Mouse (Mus musculus) MEL (cell line): Measurements from ENCODE around the gene Rpia. TPM values are rescaled to one million over a fixed set of nuclear protein-coding genes. Genes with fewer than 3 reads are reported as not detected.

Experiments used
- DNase-seq: peaks from one replicate; pipeline ENCODE4 v3.0.0; 2011; ENCODE audit warnings: low read depth, low spot score
- H3K27ac ChIP-seq: 2 replicates; pipeline ENCODE4 v1.5.1; 2012; ENCODE audit warnings: low read depth, mild to moderate bottlenecking, control low read depth, low read length, moderate library complexity; ENCODE audit not compliant: control insufficient read depth
- H3K27me3 ChIP-seq, 2 experiments: fragments of 150-350 bp in 1 of 2; sonication (generic) in 1 of 2; 2 replicates each; pipeline ENCODE4 v1.6.1; 2012; ENCODE audit warnings: low read length in 2 of 2, mild to moderate bottlenecking in 2 of 2, improper control_type of control experiment in 1 of 2, moderate library complexity in 1 of 2; ENCODE audit not compliant: insufficient read depth in 2 of 2, control insufficient read depth in 1 of 2
- H3K36me3 ChIP-seq, 2 experiments: 2 replicates each; pipeline ENCODE4 v1.6.1; 2012 to 2014; ENCODE audit warnings: low read length in 2 of 2, improper control_type of control experiment in 1 of 2, inconsistent platforms in 1 of 2, mild to moderate bottlenecking in 1 of 2; ENCODE audit not compliant: insufficient read depth in 2 of 2, control insufficient read depth in 1 of 2
- H3K4me1 ChIP-seq, 2 experiments: fragments of 150-350 bp in 1 of 2; sonication (generic) in 1 of 2; 2 replicates each; pipeline ENCODE4 v1.6.1; 2012; ENCODE audit warnings: low read length in 2 of 2, improper control_type of control experiment in 1 of 2, mild to moderate bottlenecking in 1 of 2; ENCODE audit not compliant: insufficient read depth in 2 of 2, control insufficient read depth in 1 of 2
- H3K4me3 ChIP-seq, 2 experiments: fragments of 150-350 bp in 1 of 2; sonication (generic) in 1 of 2; 2 replicates each; pipeline ENCODE4 v1.5.1; 2012; ENCODE audit warnings: low read depth in 2 of 2, low read length in 2 of 2, mild to moderate bottlenecking in 2 of 2, moderate library complexity in 2 of 2, control low read depth in 1 of 2, improper control_type of control experiment in 1 of 2; ENCODE audit not compliant: control insufficient read depth in 1 of 2, insufficient read depth in 1 of 2
- H3K79me2 ChIP-seq: 2 replicates; pipeline ENCODE4 v1.6.1; 2012; ENCODE audit warnings: mild to moderate bottlenecking, low read length, moderate library complexity; ENCODE audit not compliant: control insufficient read depth, poor library complexity, insufficient read depth
- H3K9ac ChIP-seq: 2 replicates; pipeline ENCODE4 v1.6.1; 2012; ENCODE audit warnings: low read depth, mild to moderate bottlenecking, control low read depth, low read length, moderate library complexity; ENCODE audit not compliant: control insufficient read depth, poor library complexity, severe bottlenecking
- H3K9me3 ChIP-seq: fragments of 150-350 bp; sonication (generic); replicated peaks from 2 replicates; pipeline ENCODE4 v1.6.1; 2012; ENCODE audit warnings: mild to moderate bottlenecking, low read length, improper control_type of control experiment, moderate library complexity; ENCODE audit not compliant: insufficient read depth
- BHLHE40 ChIP-seq: IDR thresholded peaks from 2 replicates; pipeline ENCODE4 v1.6.1; 2012; ENCODE audit warnings: low read depth, mild to moderate bottlenecking, inconsistent platforms, low read length, improper control_type of control experiment, borderline replicate concordance
- CHD1 ChIP-seq: IDR thresholded peaks from 2 replicates; pipeline ENCODE4 v1.6.1; 2012; ENCODE audit warnings: low read depth, mild to moderate bottlenecking, inconsistent platforms, low read length, improper control_type of control experiment
- ELF1 ChIP-seq: IDR thresholded peaks from 2 replicates; pipeline ENCODE4 v1.6.1; 2014; ENCODE audit warnings: low read depth, mild to moderate bottlenecking, inconsistent platforms, low read length, improper control_type of control experiment, moderate library complexity
- EP300 ChIP-seq, 2 experiments: IDR thresholded peaks; 2 replicates each; pipeline ENCODE4 v1.6.1; 2011; ENCODE audit warnings: improper control_type of control experiment in 2 of 2, low read length in 2 of 2, low read depth in 1 of 2, mild to moderate bottlenecking in 1 of 2
- GABPA ChIP-seq: IDR thresholded peaks from 2 replicates; pipeline ENCODE4 v1.6.1; 2012; ENCODE audit warnings: low read depth, mild to moderate bottlenecking, inconsistent platforms, low read length, improper control_type of control experiment, moderate library complexity
- GATA1 ChIP-seq: IDR thresholded peaks from 2 replicates; pipeline ENCODE4 v1.6.1; 2011; ENCODE audit warnings: low read depth, low read length, improper control_type of control experiment
- HCFC1 ChIP-seq: IDR thresholded peaks from 2 replicates; pipeline ENCODE4 v1.6.1; 2012; ENCODE audit warnings: low read depth, mild to moderate bottlenecking, inconsistent platforms, low read length, improper control_type of control experiment, moderate library complexity
- MAZ ChIP-seq: IDR thresholded peaks from 2 replicates; pipeline ENCODE4 v1.6.1; 2012; ENCODE audit warnings: low read depth, mild to moderate bottlenecking, inconsistent platforms, low read length, improper control_type of control experiment
- NELFE ChIP-seq: IDR thresholded peaks from 2 replicates; pipeline ENCODE4 v1.6.1; 2011; ENCODE audit warnings: low read depth, low read length, improper control_type of control experiment
- POLR2A ChIP-seq, 2 experiments: IDR thresholded peaks; 2 replicates each; pipeline ENCODE4 v1.6.1; 2011 to 2012; ENCODE audit warnings: low read length in 2 of 2, mild to moderate bottlenecking in 2 of 2, control low read depth in 1 of 2, improper control_type of control experiment in 1 of 2, low read depth in 1 of 2, moderate library complexity in 1 of 2; ENCODE audit not compliant: control insufficient read depth in 1 of 2, insufficient read depth in 1 of 2, poor library complexity in 1 of 2
- POLR2AphosphoS2 ChIP-seq: IDR thresholded peaks from 2 replicates; pipeline ENCODE4 v1.6.1; 2011; ENCODE audit warnings: low read length, improper control_type of control experiment
- RCOR1 ChIP-seq: IDR thresholded peaks from 2 replicates; pipeline ENCODE4 v1.6.1; 2012; ENCODE audit warnings: low read depth, mild to moderate bottlenecking, inconsistent platforms, low read length, improper control_type of control experiment
- TBP ChIP-seq: IDR thresholded peaks from 2 replicates; pipeline ENCODE4 v1.8.0; 2011; ENCODE audit warnings: low read depth, low read length, improper control_type of control experiment
- TCF12 ChIP-seq: IDR thresholded peaks from 2 replicates; pipeline ENCODE4 v1.6.1; 2014; ENCODE audit warnings: low read depth, mild to moderate bottlenecking, inconsistent platforms, low read length, improper control_type of control experiment, moderate library complexity
- UBTF ChIP-seq: IDR thresholded peaks from 2 replicates; pipeline ENCODE4 v1.6.1; 2012; ENCODE audit warnings: low read depth, mild to moderate bottlenecking, inconsistent platforms, low read length, improper control_type of control experiment, moderate library complexity, borderline replicate concordance; ENCODE audit not compliant: insufficient read depth
- USF2 ChIP-seq, 2 experiments: IDR thresholded peaks; 2 replicates each; pipeline ENCODE4 v1.6.1; 2011 to 2012; ENCODE audit warnings: improper control_type of control experiment in 2 of 2, low read length in 2 of 2, borderline replicate concordance in 1 of 2, inconsistent platforms in 1 of 2, low read depth in 1 of 2, mild to moderate bottlenecking in 1 of 2; ENCODE audit not compliant: insufficient read depth in 1 of 2
- polyA plus RNA-seq, 2 experiments: library from polyadenylated mRNA; stranded (reverse) in 1 of 2; unstranded in 1 of 2; fragments of >175 nt in 1 of 2; fragments of >200 nt in 1 of 2; gene quantifications; 2 replicates each; pipeline versions ENCODE4 v1.2.1 to v1.2.4; 2012; ENCODE audit warnings: low replicate concordance in 2 of 2, low read depth in 1 of 2; ENCODE audit not compliant: insufficient read length in 2 of 2, insufficient read depth in 1 of 2, missing spikeins in 1 of 2
- total RNA-seq: library from RNA; depleted of rRNA; stranded (reverse); fragments of 300-350 nt; gene quantifications from 2 replicates; pipeline ENCODE4 v1.2.3, GENCODE M21; 2012

The Rpia gene
- total and polyA plus RNA-seq, 3 experiments = 93.4 to 238 (median 180) TPM

DNA sequence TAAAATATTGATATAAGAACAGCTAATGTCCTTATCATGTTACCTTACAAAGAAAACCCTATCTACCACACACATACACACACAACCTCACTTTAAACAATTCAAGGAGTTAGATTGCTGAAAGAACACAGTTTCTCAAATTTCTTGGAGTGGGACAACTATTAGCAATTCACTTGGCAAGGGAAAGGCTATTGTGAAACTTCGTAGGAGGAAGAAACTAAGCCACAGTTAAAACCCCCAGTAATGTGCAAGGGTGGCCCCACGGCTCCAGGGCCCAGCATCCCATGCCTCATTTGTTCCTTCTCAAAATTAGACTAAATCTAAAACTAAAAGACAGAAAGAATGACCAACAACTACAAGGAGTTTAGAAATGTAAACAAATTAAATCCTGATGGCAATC, 4.5 kb downstream of the Rpia start:
- Histone ChIP-seq H3K27me3 (no peaks in the 10 kb centered on the region), H3K9ac (peak overlapping the region; percentile 39), H3K27ac (peak overlapping the region; percentile 52), H3K79me2 (peaks cover 54% of the 10 kb centered on the region), H3K4me3 (no peak overlapping the region; a peak in 1 of 4 replicates), H3K4me1 (peaks cover 21 to 26% of the 10 kb centered on the region in 2 experiments; a peak in 3 of 4 replicates), H3K36me3 (peaks cover 32 to 35% of the 10 kb centered on the region in 2 experiments), H3K9me3 (no peaks in the 10 kb centered on the region)
- no peak for DNase-seq
- TF ChIP-seq USF2 (IDR thresholded peaks at IDR 0.05; ENCODE audit: borderline replicate concordance in 1 of 2, insufficient read depth in 1 of 2, low read depth in 1 of 2, low read length in 2 of 2) (no peak), BHLHE40 (no peak), TCF12 (peak; percentile 46; the same call in 1 of the 2 replicates), NELFE (no peak), EP300 (IDR thresholded peaks at IDR 0.05; ENCODE audit: low read depth in 1 of 2, low read length in 2 of 2) (peak in 1 of 2 experiments; percentile 29; a peak in 1 of 4 replicates)

DNA sequence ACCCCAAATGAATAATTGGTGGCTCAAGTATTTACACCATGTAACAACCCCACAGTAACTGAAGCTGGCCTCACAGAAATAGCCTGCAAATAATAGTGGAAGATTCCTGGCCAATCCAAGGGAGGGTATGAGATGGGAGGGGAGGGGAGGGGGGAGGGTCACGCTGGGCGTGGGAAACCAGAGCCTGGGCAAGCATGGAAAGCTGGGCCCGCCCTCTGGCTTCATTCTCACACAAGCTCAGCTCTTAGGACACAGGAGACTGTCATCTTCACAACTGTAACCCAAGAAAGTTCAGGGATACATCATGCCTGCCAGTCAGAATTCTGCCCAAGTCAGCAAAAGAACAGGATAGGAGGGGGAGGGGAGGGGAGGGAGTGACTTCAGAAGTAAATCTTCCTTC, 6.2 kb downstream of the Rpia start:
- H3K36me3 ChIP-seq = peaks cover 32 to 43% of the 10 kb centered on the region in 2 experiments
- H3K27ac ChIP-seq = no peak overlapping the region
- no peak overlapping the region for H3K9ac ChIP-seq
- H3K27me3 ChIP-seq = no peaks in the 10 kb centered on the region
- H3K9me3 ChIP-seq = no peaks in the 10 kb centered on the region
- peaks cover 44% of the 10 kb centered on the region for H3K79me2 ChIP-seq
- TF ChIP-seq GABPA = no peak
- no peak for TF ChIP-seq POLR2A (IDR thresholded peaks at IDR 0.05; ENCODE audit: control insufficient read depth in 1 of 2, insufficient read depth in 1 of 2, low read depth in 1 of 2, low read length in 2 of 2, poor library complexity in 1 of 2)
- TF ChIP-seq MAZ = no peak
- no peak overlapping the region for H3K4me3 ChIP-seq
- DNase-seq = no peak
- H3K4me1 ChIP-seq = peaks cover 21 to 26% of the 10 kb centered on the region in 2 experiments; a peak in 3 of 4 replicates

DNA sequence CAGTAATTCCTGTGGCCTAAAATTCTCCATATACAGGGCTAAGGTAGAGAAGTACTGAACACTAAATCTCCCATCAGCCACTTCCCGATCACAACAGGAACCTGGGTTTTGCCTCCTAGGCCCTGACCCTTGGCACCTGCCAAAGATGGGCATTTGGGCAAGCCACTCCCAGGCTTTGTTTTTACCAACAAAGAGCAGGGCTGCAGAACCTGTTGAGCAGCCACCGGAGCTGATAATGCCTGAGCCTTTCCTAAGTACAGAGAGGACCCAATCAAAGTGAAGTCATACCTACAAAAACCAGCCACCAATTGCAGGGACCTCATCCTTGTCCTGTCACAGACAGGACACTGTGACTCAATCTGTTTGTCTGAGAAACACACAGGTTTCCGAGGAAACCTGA, 7.2 kb downstream of the Rpia start:
- Histone ChIP-seq H3K36me3 (peaks cover 34 to 44% of the 10 kb centered on the region in 2 experiments), H3K9ac (no peak overlapping the region), H3K4me3 (no peak overlapping the region), H3K79me2 (peaks cover 42% of the 10 kb centered on the region), H3K27ac (no peak overlapping the region), H3K27me3 (no peaks in the 10 kb centered on the region), H3K9me3 (no peaks in the 10 kb centered on the region), H3K4me1 (peaks cover 21 to 26% of the 10 kb centered on the region in 2 experiments; a peak in 3 of 4 replicates)
- DNase-seq = no peak
- TF ChIP-seq RCOR1 (no peak), UBTF (no peak), TBP (no peak), HCFC1 (no peak), POLR2AphosphoS2 (no peak), ELF1 (no peak), GABPA (no peak), GATA1 (no peak), TCF12 (no peak), CHD1 (no peak), POLR2A (IDR thresholded peaks at IDR 0.05; ENCODE audit: control insufficient read depth in 1 of 2, insufficient read depth in 1 of 2, low read depth in 1 of 2, low read length in 2 of 2, poor library complexity in 1 of 2) (no peak)
